Mouse (Mus musculus): ENCODE data around the gene Acsf3. TPM values are rescaled to one million over a fixed set of nuclear protein-coding genes. Genes with fewer than 3 reads are reported as not detected.

Acsf3 gene
- total and polyA plus RNA-seq, 3 experiments: 2.2 to 10.4 (median 9.0) TPM

- in situ Hi-C loops (cut with MboI; ENCODE audit: low pct_ligation_motif_present, low pct_unique_long_range_greater_than_20kb, low sequenced_read_pairs): no loop called here
- dilution Hi-C loops (cut with MboI; ENCODE audit: extremely low pct_ligation_motif_present, extremely low pct_unique_long_range_greater_than_20kb, low sequenced_read_pairs): no loop called here
- TF ChIP-seq NRF1 (IDR thresholded peaks at IDR 0.05; ENCODE audit: low read depth, low read length) (no peak), JUN (IDR thresholded peaks at IDR 0.05; ENCODE audit: insufficient read depth, low read depth, low read length) (no peak), PAX5 (IDR thresholded peaks at IDR 0.05; ENCODE audit: low read length) (no peak), UBTF (IDR thresholded peaks at IDR 0.05; ENCODE audit: low read depth, low read length) (no peak), MAZ (IDR thresholded peaks at IDR 0.05; ENCODE audit: low read depth, low read length) (no peak), POLR2AphosphoS2 (IDR thresholded peaks at IDR 0.05; ENCODE audit: low read depth, low read length) (no peak), TBP (conservative IDR thresholded peaks at IDR 0.05; ENCODE audit: low read depth, low read length) (no peak), E2F4 (IDR thresholded peaks at IDR 0.05; ENCODE audit: insufficient replicate concordance, low read depth, low read length) (no peak), JUND (conservative IDR thresholded peaks at IDR 0.05; ENCODE audit: low read depth, low read length) (no peak), KAT2A (IDR thresholded peaks at IDR 0.05; ENCODE audit: insufficient replicate concordance, low read length) (no peak), RAD21 (IDR thresholded peaks at IDR 0.05; ENCODE audit: low read depth, low read length) (no peak), TCF12 (IDR thresholded peaks at IDR 0.05; ENCODE audit: low read depth, low read length) (no peak), USF1 (IDR thresholded peaks at IDR 0.05; ENCODE audit: low read depth, low read length) (no peak)
Measured at GRCm38 (mm10) chr8:122793375-122794174, 18.3 kb downstream of the Acsf3 start.

GRCm38 (mm10) chr8:122794175-122794454 is 18.8 kb downstream of the Acsf3 start:
- Histone ChIP-seq H3K4me1 (ENCODE audit: control insufficient read depth in 1 of 2, insufficient read depth in 2 of 2) (peaks cover under 1 to 7% of the 10 kb centered on the region in 2 experiments; a peak in 1 of 4 replicates), H3K9ac (ENCODE audit: insufficient read depth, low read depth) (no peak overlapping the region), H3K36me3 (replicated peaks in 1 of 2; ENCODE audit: control insufficient read depth in 1 of 2, insufficient read depth in 1 of 2, low read length in 1 of 2) (peaks cover 0 to 50% of the 10 kb centered on the region in 2 experiments), H3K79me2 (replicated peaks; ENCODE audit: control insufficient read depth, extremely low read depth, insufficient read depth, poor library complexity, severe bottlenecking) (no peaks in the 10 kb centered on the region), H3K27ac (ENCODE audit: insufficient read depth, low read depth) (no peak overlapping the region), H3K4me3 (replicated peaks in 1 of 3; ENCODE audit: low read depth in 2 of 3, low read length in 2 of 3, poor library complexity in 1 of 3) (no peak overlapping the region), H3K9me3 (replicated peaks; ENCODE audit: low read length) (no peaks in the 10 kb centered on the region), H3K27me3 (replicated peaks) (no peaks in the 10 kb centered on the region), H3K4me2 (ENCODE audit: insufficient read depth, low read depth, poor library complexity, severe bottlenecking) (no peak overlapping the region)
- dilution Hi-C loops (cut with MboI; ENCODE audit: extremely low pct_ligation_motif_present, extremely low pct_unique_long_range_greater_than_20kb, low sequenced_read_pairs): no loop called here
- DNase-seq (ENCODE audit: extremely low read depth): no peak
- no peak for TF ChIP-seq CHD1 (IDR thresholded peaks at IDR 0.05; ENCODE audit: low read depth, low read length)
- no peak for TF ChIP-seq GABPA (IDR thresholded peaks at IDR 0.05; ENCODE audit: insufficient replicate concordance, low read depth, low read length)
- TF ChIP-seq ZMIZ1 (IDR thresholded peaks at IDR 0.05; ENCODE audit: low read depth, low read length): no peak
- no peak for TF ChIP-seq KAT2A (IDR thresholded peaks at IDR 0.05; ENCODE audit: insufficient replicate concordance, low read length)
- no peak for TF ChIP-seq SIN3A (IDR thresholded peaks at IDR 0.05; ENCODE audit: low read length)
- TF ChIP-seq RCOR1 (conservative IDR thresholded peaks at IDR 0.05; ENCODE audit: low read depth, low read length): no peak
- in situ Hi-C loops (cut with MboI; ENCODE audit: low pct_ligation_motif_present, low pct_unique_long_range_greater_than_20kb, low sequenced_read_pairs): no loop called here

More at GRCm38 (mm10) chr8:122793375-122794174, 18.3 kb downstream of the Acsf3 start:
- no peak overlapping the region for H3K9ac ChIP-seq (ENCODE audit: insufficient read depth, low read depth)
- no peaks in the 10 kb centered on the region for H3K27me3 ChIP-seq (replicated peaks)
- DNase-seq (ENCODE audit: extremely low read depth): no peak
- no peak overlapping the region for H3K4me3 ChIP-seq (replicated peaks in 1 of 3; ENCODE audit: low read depth in 2 of 3, low read length in 2 of 3, poor library complexity in 1 of 3)
- no peaks in the 10 kb centered on the region for H3K9me3 ChIP-seq (replicated peaks; ENCODE audit: low read length)
- no peak overlapping the region for H3K4me2 ChIP-seq (ENCODE audit: insufficient read depth, low read depth, poor library complexity, severe bottlenecking)
- H3K79me2 ChIP-seq (replicated peaks; ENCODE audit: control insufficient read depth, extremely low read depth, insufficient read depth, poor library complexity, severe bottlenecking): no peaks in the 10 kb centered on the region
- H3K36me3 ChIP-seq (replicated peaks in 1 of 2; ENCODE audit: control insufficient read depth in 1 of 2, insufficient read depth in 1 of 2, low read length in 1 of 2): peaks cover 5 to 55% of the 10 kb centered on the region in 2 experiments
- peaks cover 0 to 1% of the 10 kb centered on the region in 2 experiments; a peak in 1 of 4 replicates for H3K4me1 ChIP-seq (ENCODE audit: control insufficient read depth in 1 of 2, insufficient read depth in 2 of 2)
- no peak overlapping the region for H3K27ac ChIP-seq (ENCODE audit: insufficient read depth, low read depth)

All from CH12.LX (cell line).